Mouse (Mus musculus) WW6 (cell line): Measurements from ENCODE around the gene Scube3.

ENCODE experiments used
- DNase-seq: peaks from one replicate; pipeline ENCODE4 v3.0.0-alpha.2; 2013; ENCODE audit warnings: low read depth, low spot score

Gene Scube3

GRCm38 (mm10) chr17:28133193-28133592 lies 8.7 kb upstream of the Scube3 start:
- DNase-seq = no peak

- DNase-seq = no peak
Measured at GRCm38 (mm10) chr17:28135496-28135895, 6.4 kb upstream of the Scube3 start.

- DNase-seq = no peak
Measured at GRCm38 (mm10) chr17:28136266-28136665, 5.7 kb upstream of the Scube3 start.

GRCm38 (mm10) chr17:28138013-28138412 lies 3.9 kb upstream of the Scube3 start:
- DNase-seq = no peak

- DNase-seq = no peak
Measured at GRCm38 (mm10) chr17:28138685-28139084, 3.3 kb upstream of the Scube3 start.

- no peak for DNase-seq
Measured at GRCm38 (mm10) chr17:28140431-28141204, 1.3 kb upstream of the Scube3 start.

GRCm38 (mm10) chr17:28141205-28141650 lies 713 bp upstream of the Scube3 start:
- no peak for DNase-seq

GRCm38 (mm10) chr17:28142700-28143610 lies 1.0 kb downstream of the Scube3 start:
- no peak for DNase-seq

GRCm38 (mm10) chr17:28143751-28144150 lies 1.8 kb downstream of the Scube3 start:
- no peak for DNase-seq

GRCm38 (mm10) chr17:28144241-28144640 lies 2.3 kb downstream of the Scube3 start:
- no peak for DNase-seq

GRCm38 (mm10) chr17:28148288-28148687 lies 6.3 kb downstream of the Scube3 start:
- no peak for DNase-seq

- DNase-seq = no peak
Measured at GRCm38 (mm10) chr17:28149734-28150133, 7.8 kb downstream of the Scube3 start.

- DNase-seq = no peak
Measured at GRCm38 (mm10) chr17:28150456-28150855, 8.5 kb downstream of the Scube3 start.

- no peak for DNase-seq
Measured at GRCm38 (mm10) chr17:28153095-28153494, 11.2 kb downstream of the Scube3 start.

- DNase-seq = no peak
Measured at GRCm38 (mm10) chr17:28154970-28155369, 13.0 kb downstream of the Scube3 start.

- DNase-seq = no peak
Measured at GRCm38 (mm10) chr17:28160361-28160760, 18.4 kb downstream of the Scube3 start.

- no peak for DNase-seq
Measured at GRCm38 (mm10) chr17:28161310-28161881, 19.5 kb downstream of the Scube3 start.

GRCm38 (mm10) chr17:28163666-28164065 lies 21.7 kb downstream of the Scube3 start:
- no peak for DNase-seq

GRCm38 (mm10) chr17:28170460-28171305 lies 28.7 kb downstream of the Scube3 start:
- no peak for DNase-seq

GRCm38 (mm10) chr17:28172690-28173089 lies 30.7 kb downstream of the Scube3 start:
- no peak for DNase-seq
